In the genomic region with DNA sequence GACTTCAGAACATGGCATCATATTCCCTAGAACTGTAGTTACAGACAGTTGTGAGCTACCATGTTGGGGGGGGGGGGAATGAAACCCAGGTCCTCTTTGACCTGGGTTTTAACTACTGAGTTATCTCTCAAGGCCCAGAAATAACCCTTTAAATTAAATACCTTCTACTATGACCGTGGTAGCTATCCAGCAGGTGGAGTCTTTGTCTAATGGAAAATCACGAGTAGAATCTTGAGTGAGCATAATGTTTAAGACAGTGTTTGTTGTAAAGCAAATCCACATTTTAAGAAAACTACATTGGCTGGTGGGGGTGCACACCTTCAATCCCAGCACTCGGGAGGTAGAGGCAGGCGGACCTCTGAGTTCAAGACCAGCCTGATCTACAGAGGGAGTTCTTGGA, we compare ENCODE assay signal across 22 mouse cellular contexts.
"Had no signal": no experiment of that assay in that cellular context is flagged by ENCODE, and none has a peak within 500 bp of the region (broad histone marks: within the 10 kb centered on the region; RNA-seq: fewer than 3 reads in every experiment).

No protein-coding gene starts in this region.

- H3K27me3 ChIP-seq: limb, embryonic 12.5 days; limb, embryonic 15.5 days; liver, embryonic 12.5 days; liver, embryonic 15.5 days; midbrain, embryonic 12.5 days; midbrain, embryonic 15.5 days; neural tube, embryonic 12.5 days; neural tube, embryonic 15.5 days had no signal

- DNase-seq: kidney, adult 18-20 months; kidney, adult 9 months; kidney, postnatal 25 days; layer of hippocampus, adult 9-11 months; left cerebral cortex, postnatal 4 days; lung, adult 2 months; lung, postnatal 14 days; lung, postnatal 4 days; right cerebral cortex, adult 18-20 months; right cerebral cortex, postnatal 25 days; spleen, adult 18-20 months; thymus, adult 18-20 months; thymus, postnatal 36 days had no signal

- H3K36me3 ChIP-seq: limb, embryonic 12.5 days; limb, embryonic 15.5 days; liver, embryonic 12.5 days; liver, embryonic 15.5 days; midbrain, embryonic 12.5 days; midbrain, embryonic 15.5 days; neural tube, embryonic 12.5 days; neural tube, embryonic 15.5 days had no signal

- H3K4me3 ChIP-seq: layer of hippocampus, adult 2 months; limb, embryonic 12.5 days; limb, embryonic 15.5 days; liver, embryonic 12.5 days; liver, embryonic 15.5 days; midbrain, embryonic 12.5 days; midbrain, embryonic 15.5 days; neural tube, embryonic 12.5 days; neural tube, embryonic 15.5 days had no signal

- H3K27ac ChIP-seq: layer of hippocampus, adult 2 months; limb, embryonic 12.5 days; limb, embryonic 15.5 days; liver, embryonic 12.5 days; liver, embryonic 15.5 days; midbrain, embryonic 12.5 days; midbrain, embryonic 15.5 days; neural tube, embryonic 12.5 days; neural tube, embryonic 15.5 days had no signal

- H3K9ac ChIP-seq: limb, embryonic 12.5 days; limb, embryonic 15.5 days; liver, embryonic 12.5 days; liver, embryonic 15.5 days; midbrain, embryonic 12.5 days; midbrain, embryonic 15.5 days; neural tube, embryonic 12.5 days; neural tube, embryonic 15.5 days had no signal

- H3K4me1 ChIP-seq: limb, embryonic 12.5 days; limb, embryonic 15.5 days; liver, embryonic 12.5 days; liver, embryonic 15.5 days; midbrain, embryonic 12.5 days; midbrain, embryonic 15.5 days; neural tube, embryonic 12.5 days; neural tube, embryonic 15.5 days had no signal

- ATAC-seq: liver, embryonic 12.5 days; midbrain, embryonic 15.5 days had no signal

- H3K9me3 ChIP-seq: limb, embryonic 12.5 days; limb, embryonic 15.5 days; liver, embryonic 12.5 days; liver, embryonic 15.5 days; midbrain, embryonic 12.5 days; midbrain, embryonic 15.5 days; neural tube, embryonic 12.5 days; neural tube, embryonic 15.5 days had no signal
